Mouse (Mus musculus) forebrain, embryonic 13.5 days (tissue): ENCODE data around the gene Gtf2a1. TPM values are rescaled to one million over a fixed set of nuclear protein-coding genes. Genes with fewer than 3 reads are reported as not detected.
"Not testable (repeated sequence)": the region's sequence is repeated elsewhere in the genome, so short reads cannot be mapped to it uniquely, and the experiment has no call there.

Experiments used
- ATAC-seq: fragments of 200-750 bp; cut with Nextera tagmentation; 2 replicates; pipeline ENCODE4 v1.8.0; 2017
- H3K27ac ChIP-seq: fragments of 300-500 bp; sonication (generic); 2 replicates; pipeline ENCODE4 v1.5.1; 2015; ENCODE audit warnings: inconsistent platforms, mild to moderate bottlenecking, moderate library complexity
- H3K27me3 ChIP-seq: fragments of 300-500 bp; sonication (generic); 2 replicates; pipeline ENCODE4 v1.6.1; 2015; ENCODE audit warnings: mild to moderate bottlenecking, inconsistent platforms
- H3K36me3 ChIP-seq: fragments of 300-500 bp; sonication (generic); 2 replicates; pipeline ENCODE4 v1.6.1; 2015; ENCODE audit warnings: mild to moderate bottlenecking, inconsistent platforms; ENCODE audit not compliant: poor library complexity, severe bottlenecking
- H3K4me1 ChIP-seq: fragments of 300-500 bp; sonication (generic); 2 replicates; pipeline ENCODE4 v1.6.1; 2015; ENCODE audit warnings: inconsistent platforms
- H3K4me2 ChIP-seq: fragments of 300-500 bp; sonication (generic); 2 replicates; pipeline ENCODE4 v1.6.1; 2015; ENCODE audit warnings: inconsistent platforms, mild to moderate bottlenecking, moderate library complexity
- H3K4me3 ChIP-seq: fragments of 300-500 bp; sonication (generic); 2 replicates; pipeline ENCODE4 v1.5.1; 2015; ENCODE audit warnings: mild to moderate bottlenecking, inconsistent platforms
- H3K9ac ChIP-seq: fragments of 300-500 bp; sonication (generic); 2 replicates; pipeline ENCODE4 v1.6.1; 2015; ENCODE audit warnings: mild to moderate bottlenecking, inconsistent platforms
- H3K9me3 ChIP-seq: fragments of 300-500 bp; sonication (generic); replicated peaks from 2 replicates; pipeline ENCODE4 v1.6.1; 2016; ENCODE audit warnings: inconsistent platforms
- WGBS: fragments of 180-500 bp; shearing (Covaris S2); methylation state at CpG from one replicate; pipeline ENCODE4 v1.1.7; 2015; 5-methylcytosine and 5-hydroxymethylcytosine counted together
- polyA plus RNA-seq: library from polyadenylated mRNA; unstranded; fragments of >200 nt; fragmentation: Nextera tagmentation; extraction: Ambion mirVana; gene quantifications from 2 replicates; pipeline ENCODE4 v1.2.1, GENCODE M21; 2015

Gtf2a1 gene
- polyA plus RNA-seq, 1 experiment from 2014 or later = 62.5 TPM

DNA sequence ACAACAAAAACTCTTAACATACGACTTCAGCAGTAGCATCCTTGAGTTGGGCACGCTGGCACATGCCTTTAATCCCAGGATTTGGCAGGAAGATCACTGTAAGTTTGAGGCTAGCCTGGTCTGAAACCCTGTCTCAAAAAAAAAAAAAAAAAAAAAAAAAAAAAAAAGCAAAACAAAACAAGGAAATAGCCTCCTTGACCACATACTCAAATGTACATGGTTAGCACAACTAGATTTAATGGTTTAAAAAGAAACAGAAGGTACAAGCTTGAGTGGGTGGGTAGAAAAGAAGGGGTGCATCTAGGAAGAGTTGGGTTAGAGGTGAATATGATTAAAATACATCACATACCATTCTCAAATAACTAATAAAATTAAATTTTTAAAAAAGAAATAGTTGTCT lies 18.6 kb downstream of the Gtf2a1 start:
- H3K4me2 ChIP-seq = no peak overlapping the region
- WGBS = 93% methylated on average over 2 of the region's 2 CpGs
- H3K36me3 ChIP-seq = peaks cover 80% of the 10 kb centered on the region
- H3K9ac ChIP-seq = no peak overlapping the region
- H3K9me3 ChIP-seq = no peaks in the 10 kb centered on the region
- H3K27me3 ChIP-seq = no peaks in the 10 kb centered on the region
- no peak overlapping the region for H3K27ac ChIP-seq
- H3K4me3 ChIP-seq = no peak overlapping the region
- H3K4me1 ChIP-seq = no peaks in the 10 kb centered on the region
- no peak for ATAC-seq

DNA sequence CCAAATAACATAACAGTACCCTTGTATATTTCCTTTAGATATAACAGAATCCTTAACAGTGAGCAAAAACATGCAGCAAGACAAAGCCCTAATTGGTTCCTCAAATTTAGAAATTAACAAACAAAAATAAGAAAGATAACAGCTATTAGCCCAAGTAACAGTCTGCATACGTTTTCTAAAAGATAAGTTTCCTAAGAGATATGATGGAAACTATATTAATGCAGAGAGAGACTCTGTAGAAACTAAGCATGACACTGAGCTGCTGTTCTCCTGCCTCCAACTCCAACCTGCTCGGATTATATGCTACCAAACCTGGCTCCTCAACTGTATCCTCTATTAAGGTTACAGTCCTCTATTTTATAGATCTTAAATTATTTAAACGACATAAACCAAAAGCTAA lies 21.0 kb downstream of the Gtf2a1 start:
- no peak overlapping the region for H3K4me2 ChIP-seq
- H3K9ac ChIP-seq = no peak overlapping the region
- ATAC-seq = no peak
- H3K27ac ChIP-seq = no peak overlapping the region
- H3K4me1 ChIP-seq = no peaks in the 10 kb centered on the region
- peaks cover 87% of the 10 kb centered on the region for H3K36me3 ChIP-seq
- no peaks in the 10 kb centered on the region for H3K27me3 ChIP-seq
- 85% methylated on average over 3 of the region's 3 CpGs for WGBS
- H3K9me3 ChIP-seq = no peaks in the 10 kb centered on the region
- H3K4me3 ChIP-seq = no peak overlapping the region

DNA sequence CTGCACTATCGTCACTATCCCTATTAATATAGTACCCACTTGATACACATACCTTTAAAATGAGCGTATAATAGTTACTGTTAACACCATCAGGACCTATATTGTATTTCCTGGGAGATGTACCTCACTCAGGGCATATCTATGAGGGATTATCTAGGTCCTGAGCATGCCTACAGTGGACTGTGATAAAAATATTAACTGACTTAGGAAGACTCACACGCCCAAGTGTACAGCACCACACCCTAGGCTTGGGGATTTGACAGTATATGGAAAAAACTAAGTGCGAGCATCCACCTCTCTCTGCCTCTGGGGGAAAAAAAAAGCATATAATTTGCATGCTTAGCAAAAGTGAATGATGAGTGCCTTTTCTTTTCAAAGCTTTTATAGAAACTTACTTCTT lies 23.1 kb downstream of the Gtf2a1 start:
- Histone ChIP-seq H3K4me1 (peaks cover 9% of the 10 kb centered on the region; the same call in 1 of the 2 replicates), H3K4me3 (no peak overlapping the region), H3K9me3 (no peaks in the 10 kb centered on the region), H3K36me3 (peaks cover 88% of the 10 kb centered on the region), H3K9ac (no peak overlapping the region), H3K4me2 (no peak overlapping the region), H3K27ac (no peak overlapping the region), H3K27me3 (no peaks in the 10 kb centered on the region)
- no peak for ATAC-seq
- WGBS = 96% methylated on average over 4 of the region's 4 CpGs

DNA sequence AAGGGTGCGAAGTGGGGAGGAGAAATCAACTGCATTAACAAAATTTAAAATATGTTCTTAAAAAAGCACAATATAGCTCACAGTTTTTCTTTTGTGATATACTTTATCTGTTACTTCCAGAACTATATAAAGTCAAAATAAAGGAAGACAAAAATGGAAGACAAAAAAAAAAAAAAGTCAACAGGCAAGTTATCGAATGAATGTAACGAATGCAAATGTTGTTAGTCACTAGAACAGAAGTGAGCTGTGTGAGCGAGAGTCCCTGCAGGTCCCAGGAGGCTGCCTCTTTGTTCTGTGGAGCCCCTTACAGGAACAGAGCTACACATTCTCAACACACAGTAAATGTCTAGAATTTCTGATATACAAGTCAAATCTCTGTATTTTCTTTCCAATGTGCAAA lies 32.1 kb downstream of the Gtf2a1 start:
- H3K4me2 ChIP-seq, ATAC-seq, H3K27me3 ChIP-seq, H3K27ac ChIP-seq, H3K4me3 ChIP-seq, H3K9me3 ChIP-seq, H3K9ac ChIP-seq: not testable (repeated sequence)
- Histone ChIP-seq H3K4me1 (peaks cover 12% of the 10 kb centered on the region; the same call in 1 of the 2 replicates), H3K36me3 (peaks cover 19% of the 10 kb centered on the region)
- WGBS = 61% methylated on average over 4 of the region's 4 CpGs

DNA sequence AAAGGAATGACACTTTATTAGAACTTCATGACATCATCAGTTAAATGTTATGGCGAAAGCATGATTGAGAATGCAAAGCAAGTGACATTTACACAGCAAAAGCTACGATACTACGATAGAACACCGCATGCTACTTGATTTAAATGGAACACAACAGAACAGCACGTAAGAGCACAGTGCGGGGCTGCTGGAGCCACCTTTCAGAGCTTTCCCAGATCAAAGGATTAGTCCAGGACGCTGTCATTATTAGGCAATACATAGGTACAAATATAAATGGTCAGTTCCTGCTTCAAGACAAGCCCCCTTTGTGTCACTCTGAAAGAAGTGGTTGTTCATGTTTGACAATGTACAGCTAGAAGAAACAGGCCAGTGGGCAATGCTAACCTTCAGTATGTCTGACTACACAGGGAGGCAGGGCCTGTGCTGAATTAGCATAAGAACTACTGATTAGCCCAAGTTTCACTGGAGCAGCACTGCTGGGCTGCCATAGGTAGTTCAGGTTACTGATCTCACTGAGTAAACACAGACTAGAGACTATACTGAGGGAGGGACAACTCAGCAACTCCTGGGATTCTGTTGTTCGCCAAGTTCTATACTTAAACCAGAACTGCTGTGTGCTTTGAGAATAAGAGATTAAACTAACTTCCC lies 32.8 kb downstream of the Gtf2a1 start:
- 57% methylated on average over 8 of the region's 8 CpGs for WGBS
- H3K4me3 ChIP-seq, H3K27me3 ChIP-seq, H3K27ac ChIP-seq, H3K9ac ChIP-seq, H3K4me1 ChIP-seq, H3K4me2 ChIP-seq, H3K9me3 ChIP-seq: not testable (repeated sequence)
- peaks cover 13% of the 10 kb centered on the region for H3K36me3 ChIP-seq
- ATAC-seq = peak; percentile 66; the same call in 1 of the 2 replicates

DNA sequence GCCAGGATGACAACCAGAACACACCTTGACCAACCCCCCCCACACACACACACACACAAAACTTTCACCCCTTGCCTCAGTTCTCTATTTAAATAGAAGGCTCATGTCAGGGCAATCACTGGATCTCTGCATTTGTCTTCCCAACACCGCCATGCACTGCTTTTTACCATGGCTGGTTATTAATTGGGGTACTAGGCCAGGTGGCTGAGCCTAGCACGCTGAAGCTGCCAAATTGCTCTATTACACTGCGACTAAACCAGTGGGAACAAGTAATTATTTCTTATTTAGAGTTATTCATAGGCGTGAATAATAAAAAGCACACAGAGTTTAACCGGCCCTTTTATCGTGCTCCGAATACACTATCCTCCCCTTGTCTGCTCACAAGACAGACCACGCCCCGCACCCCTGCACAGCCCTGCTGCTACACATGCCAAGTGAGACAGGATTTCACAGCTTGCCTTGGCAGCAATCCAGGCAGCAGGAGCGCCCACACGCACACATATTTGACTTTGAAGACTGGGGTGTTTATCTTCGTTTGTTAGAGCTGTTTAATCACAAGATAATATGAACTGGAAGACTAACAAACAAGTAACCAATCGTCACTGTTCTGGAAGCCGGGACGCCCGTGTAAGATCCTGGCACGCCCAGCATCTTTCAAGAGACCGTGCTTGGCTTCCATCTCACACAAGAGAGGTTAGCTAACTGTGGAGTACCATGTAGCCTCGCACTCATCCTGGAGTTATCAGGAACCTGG lies 38.3 kb downstream of the Gtf2a1 start:
- peak; percentile 98 for ATAC-seq
- peak overlapping the region; percentile 12; the same call in 1 of the 2 replicates for H3K4me3 ChIP-seq
- peaks cover 4% of the 10 kb centered on the region for H3K36me3 ChIP-seq
- H3K9me3 ChIP-seq = no peaks in the 10 kb centered on the region
- H3K4me2 ChIP-seq = peak overlapping the region; percentile 44
- H3K4me1 ChIP-seq = peaks cover 14% of the 10 kb centered on the region
- peak overlapping the region; percentile 71 for H3K27ac ChIP-seq
- 19% methylated on average over 19 of the region's 19 CpGs for WGBS
- H3K9ac ChIP-seq = no peak overlapping the region
- H3K27me3 ChIP-seq = no peaks in the 10 kb centered on the region

DNA sequence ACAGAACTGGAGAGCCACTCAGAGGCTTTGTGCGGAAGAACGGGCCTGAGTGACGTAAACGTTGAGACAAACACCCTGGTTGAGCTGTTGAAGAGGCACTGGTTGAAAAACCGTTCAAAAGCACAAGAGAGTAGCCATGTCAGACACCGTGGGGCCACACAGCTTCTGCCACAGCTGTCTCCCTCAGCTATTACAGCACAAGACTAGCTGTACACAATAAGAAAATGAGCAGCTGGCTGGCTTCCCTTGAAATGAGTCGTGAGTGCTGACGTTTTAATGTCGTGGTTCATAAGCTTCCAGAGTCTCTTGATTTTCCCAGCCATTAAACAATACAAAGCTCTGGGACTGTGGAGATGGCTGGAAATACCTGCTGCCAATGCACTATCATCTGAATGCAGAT lies 40.8 kb downstream of the Gtf2a1 start:
- Histone ChIP-seq H3K9ac (no peak overlapping the region), H3K27me3 (no peaks in the 10 kb centered on the region), H3K4me2 (no peak overlapping the region), H3K36me3 (no peaks in the 10 kb centered on the region), H3K9me3 (no peaks in the 10 kb centered on the region), H3K4me1 (peaks cover 14% of the 10 kb centered on the region), H3K4me3 (no peak overlapping the region), H3K27ac (peak overlapping the region; percentile 40; the same call in 1 of the 2 replicates)
- ATAC-seq = no peak
- 59% methylated on average over 9 of the region's 9 CpGs for WGBS

DNA sequence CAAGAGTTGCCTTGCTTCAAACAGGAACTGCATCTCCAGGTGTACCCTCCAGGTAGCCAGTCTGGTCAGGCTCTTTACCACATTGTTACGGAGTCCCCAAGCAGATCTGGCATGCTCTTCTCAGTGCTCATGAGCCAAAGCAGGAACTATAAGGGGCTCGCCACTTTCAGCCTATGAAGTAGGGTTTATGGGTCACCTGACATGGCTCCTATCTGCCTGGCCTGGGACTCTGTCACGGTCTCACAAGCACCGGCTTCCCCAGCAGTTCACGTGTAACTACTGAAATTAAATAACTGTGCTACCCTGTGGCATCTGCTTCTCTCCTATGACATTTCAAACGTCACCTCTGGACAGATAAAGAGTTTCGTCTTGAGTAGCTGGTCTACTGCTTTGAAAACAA lies 50.1 kb downstream of the Gtf2a1 start:
- Histone ChIP-seq H3K4me1 (no peaks in the 10 kb centered on the region), H3K9me3 (no peaks in the 10 kb centered on the region), H3K27me3 (no peaks in the 10 kb centered on the region), H3K4me3 (no peak overlapping the region), H3K9ac (no peak overlapping the region), H3K4me2 (no peak overlapping the region), H3K36me3 (0 out of 2 replicates have a peak, but pooled peaks cover 4% of the 10 kb centered on the region), H3K27ac (no peak overlapping the region)
- 91% methylated on average over 7 of the region's 7 CpGs for WGBS
- no peak for ATAC-seq

DNA sequence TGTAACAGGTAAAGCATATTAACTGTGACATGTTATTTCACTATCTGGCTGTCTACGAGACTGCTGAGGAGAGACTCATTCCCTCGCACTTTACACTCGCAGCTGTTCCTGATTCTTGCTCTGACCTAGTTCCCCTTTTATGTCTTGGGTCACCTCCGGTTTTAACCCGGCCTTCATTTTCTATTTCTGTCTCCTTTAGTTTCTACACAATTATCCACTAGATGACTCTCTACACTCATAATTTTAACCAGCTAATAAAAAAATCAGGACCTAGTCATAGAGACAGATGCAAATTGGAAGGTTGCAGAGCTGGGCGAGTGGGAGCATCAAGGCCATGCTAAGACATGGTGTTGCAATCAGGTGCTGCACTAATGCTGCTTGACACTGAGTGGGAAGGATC lies 55.8 kb downstream of the Gtf2a1 start:
- WGBS = 90% methylated on average over 6 of the region's 6 CpGs
- ATAC-seq = no peak
- H3K27me3 ChIP-seq = no peaks in the 10 kb centered on the region

DNA sequence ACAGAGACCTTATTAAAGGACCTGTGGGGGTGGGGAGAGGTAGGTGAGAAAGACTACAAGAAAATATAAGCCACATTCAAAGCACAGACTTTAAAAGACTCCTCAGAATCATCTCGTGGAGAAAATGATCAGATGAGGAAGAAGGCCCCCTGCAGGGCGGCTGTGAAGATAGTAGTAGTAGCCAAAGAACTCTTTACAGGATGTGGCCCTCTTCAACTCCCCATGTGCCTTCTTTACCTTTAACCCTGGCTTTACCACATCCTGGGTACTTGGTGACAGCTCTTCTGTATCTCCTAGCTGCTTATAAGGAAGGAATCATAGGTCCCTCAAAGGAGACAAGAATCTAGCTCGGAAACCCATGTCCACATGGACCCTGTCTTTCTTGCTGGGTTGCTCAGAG lies 66.7 kb downstream of the Gtf2a1 start:
- Histone ChIP-seq H3K4me3 (no peak overlapping the region), H3K4me1 (no peaks in the 10 kb centered on the region), H3K36me3 (no peaks in the 10 kb centered on the region), H3K27me3 (no peaks in the 10 kb centered on the region), H3K9ac (no peak overlapping the region), H3K4me2 (no peak overlapping the region), H3K9me3 (peaks cover 7% of the 10 kb centered on the region; the same call in 1 of the 2 replicates), H3K27ac (no peak overlapping the region)
- WGBS = 81% methylated on average over 3 of the region's 3 CpGs
- no peak for ATAC-seq

More for the DNA sequence above, 55.8 kb downstream of the Gtf2a1 start:
- H3K4me2 ChIP-seq = no peak overlapping the region
- H3K27ac ChIP-seq = no peak overlapping the region
- no peaks in the 10 kb centered on the region for H3K4me1 ChIP-seq
- no peak overlapping the region for H3K4me3 ChIP-seq
- 0 out of 2 replicates have a peak, but pooled peaks cover 4% of the 10 kb centered on the region for H3K36me3 ChIP-seq
- H3K9me3 ChIP-seq = no peaks in the 10 kb centered on the region
- no peak overlapping the region for H3K9ac ChIP-seq

DNA sequence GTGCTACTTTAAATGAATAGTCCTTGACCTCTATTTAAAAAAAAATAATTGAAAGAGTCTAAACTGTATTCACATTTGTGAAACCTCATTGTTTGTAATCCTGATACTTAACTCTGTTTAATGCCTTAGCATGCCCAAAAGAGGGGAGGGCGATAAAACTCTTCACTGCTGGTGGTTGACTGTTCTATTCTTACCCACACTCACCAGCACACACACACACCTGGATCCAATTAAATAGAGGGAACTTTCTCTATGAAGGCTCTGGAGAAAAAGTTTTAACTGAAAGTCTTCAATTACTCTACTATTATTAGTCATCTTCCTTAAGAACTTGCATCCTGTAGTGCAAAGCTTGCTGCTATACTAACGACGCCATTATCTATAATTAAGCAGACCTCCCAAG lies 72.5 kb downstream of the Gtf2a1 start:
- Histone ChIP-seq H3K9me3 (peaks cover 7% of the 10 kb centered on the region; the same call in 1 of the 2 replicates), H3K27ac (no peak overlapping the region), H3K27me3 (no peaks in the 10 kb centered on the region), H3K4me3 (no peak overlapping the region), H3K36me3 (no peaks in the 10 kb centered on the region), H3K9ac (no peak overlapping the region), H3K4me1 (peaks cover 11% of the 10 kb centered on the region), H3K4me2 (no peak overlapping the region)
- no peak for ATAC-seq
- WGBS = 29% methylated on average over 3 of the region's 3 CpGs

DNA sequence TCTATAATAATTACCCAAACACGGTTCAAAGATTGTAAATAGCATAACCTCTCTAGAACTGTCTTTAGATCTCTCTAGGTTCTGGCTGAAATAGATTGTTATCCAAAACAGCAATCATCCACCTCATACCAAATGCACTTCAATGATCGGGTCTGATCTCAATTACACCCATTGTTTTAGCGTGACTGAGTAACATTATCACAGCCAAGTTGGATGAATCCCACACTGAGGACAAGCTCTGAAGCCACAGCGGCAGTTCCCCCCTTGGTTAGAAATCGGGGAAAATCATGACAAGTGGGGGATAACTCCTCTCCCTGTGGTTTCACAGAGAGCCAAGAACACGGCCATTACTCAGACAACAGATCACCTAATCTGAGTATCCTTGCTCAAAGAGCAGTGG lies 76.3 kb downstream of the Gtf2a1 start:
- H3K4me2 ChIP-seq = no peak overlapping the region
- no peaks in the 10 kb centered on the region for H3K9me3 ChIP-seq
- peaks cover 18% of the 10 kb centered on the region for H3K4me1 ChIP-seq
- 75% methylated on average over 6 of the region's 6 CpGs for WGBS
- H3K4me3 ChIP-seq = no peak overlapping the region
- no peak for ATAC-seq
- no peaks in the 10 kb centered on the region for H3K36me3 ChIP-seq
- H3K27me3 ChIP-seq = no peaks in the 10 kb centered on the region
- H3K27ac ChIP-seq = no peak overlapping the region
- no peak overlapping the region for H3K9ac ChIP-seq
